Mouse (Mus musculus): ENCODE measurements around the gene Glrx5.

The Glrx5 gene

GRCm38 (mm10) chr12:105003715-105004114 is 28.8 kb upstream of the Glrx5 start:
- in situ Hi-C loops (cut with MboI, MseI): no loop called here

DNA sequence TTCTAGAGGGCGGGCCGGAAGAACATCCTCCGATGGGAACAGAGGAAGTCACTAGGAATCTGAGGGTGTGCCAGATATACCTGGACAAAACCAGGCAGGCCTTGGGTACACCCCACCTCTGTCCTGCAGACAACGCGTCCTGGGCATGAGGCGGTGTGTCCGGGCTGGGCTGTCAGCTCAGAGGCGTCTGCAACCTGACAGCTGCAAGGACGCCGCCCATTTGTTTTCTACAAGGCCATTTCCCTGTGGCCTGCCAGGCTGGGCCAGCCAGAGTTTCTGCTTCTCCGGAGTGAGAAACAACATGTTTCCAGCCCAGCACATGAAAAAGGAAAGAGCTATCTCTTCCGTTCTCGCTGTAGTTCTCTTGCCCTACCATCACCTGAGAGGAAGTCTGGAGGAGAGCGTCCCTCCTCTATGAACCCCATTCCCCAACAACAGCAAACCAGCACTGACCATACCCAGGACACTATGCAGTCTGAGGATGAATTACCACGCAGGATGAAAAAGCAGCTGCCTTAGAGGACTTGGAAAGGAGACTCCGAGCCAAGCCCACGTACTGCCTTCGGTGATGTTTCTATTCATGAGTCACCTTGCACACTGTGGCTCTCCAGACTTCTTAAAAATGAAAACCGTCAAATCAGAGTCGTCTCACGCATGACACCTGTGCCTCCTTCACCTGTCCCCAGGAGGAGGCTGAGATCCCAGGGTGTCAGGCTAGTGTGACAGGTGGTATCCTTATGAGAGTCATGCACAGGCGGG is 27.4 kb upstream of the Glrx5 start:
- in situ Hi-C loops (cut with MboI, MseI): no loop called here

GRCm38 (mm10) chr12:105005715-105005972 is 26.8 kb upstream of the Glrx5 start:
- in situ Hi-C loops (cut with MboI, MseI): no loop called here

DNA sequence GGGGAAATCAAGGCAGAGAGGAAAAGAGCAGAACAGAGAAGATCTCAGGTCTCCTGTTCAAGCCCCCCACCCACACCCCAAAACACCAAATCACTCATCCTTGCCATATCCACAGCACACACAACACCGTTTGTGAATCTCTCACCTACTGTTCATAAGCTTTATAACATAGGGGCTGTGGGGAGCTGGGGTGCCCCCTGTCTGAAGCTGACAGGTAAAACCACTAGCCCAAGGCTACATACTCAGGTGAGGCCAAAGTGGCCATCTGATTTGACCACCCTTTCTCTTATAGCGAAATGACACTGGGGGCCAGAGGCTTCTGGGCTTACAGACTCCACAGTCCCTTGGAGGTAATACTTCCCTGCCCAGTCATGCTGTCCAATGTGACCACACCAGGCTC is 24.3 kb upstream of the Glrx5 start:
- in situ Hi-C loops (cut with MboI, MseI): no loop called here

DNA sequence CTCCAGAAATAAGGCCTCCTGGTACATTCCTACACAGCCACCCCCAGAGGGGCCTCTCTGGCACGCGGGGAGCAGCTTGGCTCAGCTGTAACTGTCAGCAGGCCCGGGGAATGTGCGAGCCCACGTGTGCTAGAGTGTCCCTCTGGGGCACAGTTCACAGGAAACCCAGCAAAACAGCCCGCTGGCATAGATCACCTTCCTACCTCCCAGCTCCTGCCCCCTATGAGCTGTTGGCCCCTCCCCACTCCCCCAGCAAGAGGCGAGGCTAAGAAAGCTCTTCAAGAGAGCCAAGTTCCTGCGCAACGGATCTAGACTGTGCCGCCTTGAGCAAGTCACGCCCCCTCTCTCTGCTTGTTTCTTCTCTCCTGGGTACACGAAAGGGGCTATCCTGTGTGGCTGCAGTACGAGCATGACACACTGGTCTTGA is 23.7 kb upstream of the Glrx5 start:
- in situ Hi-C loops (cut with MboI, MseI): no loop called here

GRCm38 (mm10) chr12:105009370-105010212 is 22.9 kb upstream of the Glrx5 start, which contains the start of gene Syne3:
Gene Syne3 (minus strand): TSS chr12:105009809.
- in situ Hi-C loops (cut with MboI, MseI): loop anchor here (10.0 kb wide), 1 partner anchor 1675 kb away; no protein-coding TSS in a partner anchor

DNA sequence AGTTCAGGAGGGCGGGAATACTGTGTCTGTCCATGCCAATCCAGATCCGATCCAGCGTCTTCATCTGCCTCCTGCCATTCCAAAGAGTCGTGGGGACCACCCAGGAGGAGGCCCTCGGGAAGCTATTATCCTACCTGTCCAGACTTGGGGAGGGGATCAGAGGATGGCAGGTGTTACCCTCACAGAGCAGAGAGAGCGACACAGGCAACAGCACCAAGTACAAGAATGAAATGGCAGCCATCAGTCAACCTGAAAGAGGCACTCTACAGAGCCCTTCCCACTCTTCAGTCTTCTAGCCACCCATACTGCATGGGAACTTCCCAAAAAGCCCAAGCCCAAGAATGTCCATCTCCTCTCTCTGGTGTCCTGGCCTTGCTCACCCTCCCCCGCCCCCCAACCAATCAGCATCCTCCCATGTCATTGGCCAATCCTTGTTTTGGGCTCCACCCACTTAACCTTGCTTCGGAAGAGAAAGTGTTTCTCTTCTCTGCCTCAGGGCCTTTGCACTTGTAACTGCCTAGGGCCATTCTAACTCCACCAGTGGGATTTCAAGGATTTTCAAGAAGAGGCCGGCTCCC is 22.2 kb upstream of the Glrx5 start:
- in situ Hi-C loops (cut with MboI, MseI): loop anchor here (10.0 kb wide), 1 partner anchor 1676 kb away; no protein-coding TSS in a partner anchor

DNA sequence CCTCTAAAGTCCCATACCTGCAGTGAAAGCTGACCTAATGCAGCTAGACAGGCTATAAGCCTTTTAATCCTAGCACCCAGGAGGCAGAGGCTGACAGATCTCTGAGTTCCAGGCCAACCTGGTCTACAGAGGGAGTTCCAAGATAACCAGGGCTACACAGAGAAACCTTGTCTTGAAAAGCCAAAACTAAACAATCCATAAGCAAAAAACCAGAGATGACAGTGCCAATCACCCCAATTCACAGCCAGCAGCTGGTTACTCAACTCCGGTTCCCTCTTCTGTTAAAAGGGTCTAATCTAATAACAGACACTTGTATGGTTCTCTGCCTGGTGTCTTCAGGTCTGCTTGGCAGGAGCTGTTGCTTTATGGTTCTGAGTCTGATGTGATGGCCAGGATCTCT is 20.9 kb upstream of the Glrx5 start:
- in situ Hi-C loops (cut with MboI, MseI): loop anchor here (10.0 kb wide), 1 partner anchor 1677 kb away; no protein-coding TSS in a partner anchor

DNA sequence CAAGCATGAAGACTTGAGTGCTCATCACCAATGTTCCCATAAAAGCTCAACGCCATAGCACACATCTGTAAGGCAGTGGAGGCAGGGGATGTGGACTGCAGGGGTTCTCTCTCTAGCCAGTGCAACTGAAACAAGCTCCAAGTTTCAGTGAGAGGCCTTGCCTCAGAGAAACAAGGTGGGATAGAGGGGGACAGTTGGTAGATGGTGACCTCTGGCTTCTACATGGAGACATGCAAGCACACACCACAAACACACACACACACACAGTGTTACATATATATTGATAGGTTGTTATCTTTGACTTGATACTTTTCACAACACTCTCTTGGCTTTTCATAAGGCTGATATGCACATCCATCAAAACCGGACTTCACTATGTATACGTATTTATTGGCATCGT is 20.2 kb upstream of the Glrx5 start:
- in situ Hi-C loops (cut with MboI, MseI): loop anchor here (10.0 kb wide), 1 partner anchor 1678 kb away; no protein-coding TSS in a partner anchor

DNA sequence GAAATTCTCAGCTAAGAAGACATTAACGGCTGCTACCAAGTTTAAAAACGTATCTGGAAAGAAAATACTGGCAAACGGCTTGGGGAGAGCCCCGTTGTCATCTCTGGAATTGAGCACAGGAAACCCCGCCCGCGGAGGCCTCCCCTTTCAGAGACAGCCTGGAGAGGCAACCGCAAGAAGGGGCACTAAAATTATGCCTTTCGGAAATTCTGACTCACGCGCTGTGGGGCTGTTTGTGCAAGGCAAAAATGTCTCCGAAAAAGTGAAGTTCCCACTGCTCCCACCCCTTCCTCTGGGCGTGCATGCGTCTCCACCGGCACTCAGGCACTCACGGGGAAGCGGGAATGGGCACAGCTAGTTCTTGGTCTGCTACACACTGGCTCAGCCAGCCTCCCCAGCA is 19.4 kb upstream of the Glrx5 start:
- in situ Hi-C loops (cut with MboI, MseI): loop anchor here (10.0 kb wide), 1 partner anchor 1678 kb away; no protein-coding TSS in a partner anchor

DNA sequence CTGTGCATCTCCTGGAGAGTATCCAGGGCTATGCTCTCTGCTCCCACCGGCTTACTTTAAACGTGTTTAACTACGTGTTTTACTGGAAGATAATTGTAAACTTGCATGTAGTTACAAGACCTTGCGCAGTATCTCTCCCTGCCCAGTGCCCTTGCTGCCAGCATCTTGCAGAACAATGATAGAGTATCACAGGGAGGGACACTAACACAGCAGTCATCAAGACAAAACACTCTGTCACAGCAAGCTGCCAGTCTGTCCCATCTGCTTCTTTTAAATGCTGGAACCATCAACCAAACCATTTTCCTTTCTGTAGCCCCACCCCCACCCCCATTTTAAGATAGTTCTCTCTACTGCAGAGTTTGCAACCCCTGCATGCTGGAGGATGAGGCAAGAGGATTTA is 16.3 kb upstream of the Glrx5 start:
- in situ Hi-C loops (cut with MboI, MseI): loop anchor here (10.0 kb wide), 1 partner anchor 1681 kb away; no protein-coding TSS in a partner anchor

DNA sequence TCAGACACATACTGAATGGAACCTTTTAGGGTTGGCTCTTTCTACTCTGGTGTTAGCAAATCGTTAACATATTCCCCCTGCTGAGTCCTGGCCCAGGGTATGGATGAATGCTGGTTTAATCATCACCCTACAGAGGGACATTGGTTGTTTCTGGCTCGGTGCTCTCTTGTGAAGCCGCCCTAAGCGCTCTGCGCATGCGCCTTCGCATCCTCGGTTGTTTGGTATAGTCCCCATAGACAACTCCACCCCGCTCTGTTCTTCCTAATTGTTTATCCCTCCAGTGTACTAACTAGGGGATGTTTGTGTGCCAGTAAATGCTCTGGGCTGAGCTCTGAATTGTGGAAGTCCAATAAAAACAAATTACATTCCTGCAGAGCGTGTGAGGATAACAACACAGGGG is 15.8 kb upstream of the Glrx5 start:
- in situ Hi-C loops (cut with MboI, MseI): loop anchor here (10.0 kb wide), 1 partner anchor 1682 kb away; no protein-coding TSS in a partner anchor

DNA sequence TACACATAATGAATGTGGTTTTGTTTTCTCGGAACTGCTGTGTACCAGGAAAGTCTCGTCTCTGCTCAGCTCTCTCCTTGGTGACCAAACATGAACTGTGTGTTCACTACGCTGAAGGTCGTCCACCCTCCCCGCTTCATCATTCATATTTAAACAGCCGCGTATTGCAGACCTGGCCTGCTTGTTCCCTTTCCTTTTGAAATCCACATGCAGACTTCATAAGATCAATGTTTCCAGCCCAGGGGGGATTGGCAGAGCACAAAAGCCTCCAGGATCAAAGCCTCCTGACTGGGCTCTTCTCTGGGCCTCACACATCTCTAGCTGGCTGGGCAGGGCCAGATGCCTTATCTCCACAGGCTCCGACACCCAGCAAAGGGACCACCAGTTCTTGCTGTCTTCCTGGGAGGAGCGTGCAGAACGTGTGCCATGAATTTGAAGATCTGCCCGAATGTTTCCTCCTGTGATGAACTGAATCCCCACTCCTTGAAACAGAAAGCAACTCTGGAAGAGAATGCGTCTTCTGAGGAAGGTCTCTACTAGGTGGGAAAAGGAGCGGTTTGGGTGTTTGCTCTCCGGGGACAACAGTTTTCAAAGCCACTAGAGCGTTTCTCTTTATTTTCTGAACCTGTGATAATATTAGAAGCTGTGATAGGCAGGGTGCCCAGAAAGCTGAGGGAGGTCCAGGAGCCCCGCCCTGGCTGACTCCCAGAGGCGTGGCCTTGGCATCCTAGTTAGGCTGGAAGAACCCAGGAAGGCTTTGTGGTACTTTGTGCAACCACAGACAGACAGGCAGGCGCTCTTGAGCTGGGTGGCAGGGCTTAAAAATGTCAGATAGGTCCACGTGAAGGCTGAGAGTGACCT is 12.9 kb upstream of the Glrx5 start:
- in situ Hi-C loops (cut with MboI, MseI): loop anchor here (5.0 to 10.0 kb wide), 2 partner anchors 37 to 1685 kb away; no protein-coding TSS in a partner anchor

DNA sequence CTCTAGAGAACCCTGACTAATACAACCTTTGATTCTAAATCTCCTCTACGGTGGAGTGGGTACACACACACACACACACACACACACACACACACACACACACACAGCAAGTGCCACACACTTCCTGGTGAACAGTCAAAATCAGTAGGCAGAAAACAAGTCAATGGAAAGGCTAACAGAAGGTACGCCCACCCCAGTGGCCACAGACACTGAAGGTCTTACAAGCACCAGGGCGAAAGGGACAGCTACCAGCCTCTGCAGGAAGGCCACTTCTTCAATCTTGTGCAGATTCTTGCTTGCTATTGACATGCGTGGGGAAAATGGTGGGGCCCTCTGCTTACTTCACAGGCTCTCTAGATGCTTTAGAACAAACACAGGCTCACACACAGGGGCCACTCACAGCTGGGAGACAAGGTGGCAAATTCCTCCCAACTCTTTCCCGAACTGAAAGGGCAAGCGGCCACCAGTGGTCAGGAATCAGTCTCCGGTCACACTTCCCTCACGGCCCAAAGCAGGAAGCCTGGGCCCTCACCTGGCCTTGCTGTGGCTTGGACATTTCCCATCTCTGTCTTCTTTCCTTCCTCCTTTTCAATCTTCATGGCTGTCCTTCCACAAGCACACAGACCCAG is 10.9 kb upstream of the Glrx5 start:
- in situ Hi-C loops (cut with MboI, MseI): loop anchor here (5.0 kb wide), 1 partner anchor 39 kb away; no protein-coding TSS in a partner anchor

- in situ Hi-C loops (cut with MboI, MseI): loop anchor here (5.0 kb wide), 1 partner anchor 40 kb away; no protein-coding TSS in a partner anchor
Observed at GRCm38 (mm10) chr12:105022141-105022540, 10.3 kb upstream of the Glrx5 start.

DNA sequence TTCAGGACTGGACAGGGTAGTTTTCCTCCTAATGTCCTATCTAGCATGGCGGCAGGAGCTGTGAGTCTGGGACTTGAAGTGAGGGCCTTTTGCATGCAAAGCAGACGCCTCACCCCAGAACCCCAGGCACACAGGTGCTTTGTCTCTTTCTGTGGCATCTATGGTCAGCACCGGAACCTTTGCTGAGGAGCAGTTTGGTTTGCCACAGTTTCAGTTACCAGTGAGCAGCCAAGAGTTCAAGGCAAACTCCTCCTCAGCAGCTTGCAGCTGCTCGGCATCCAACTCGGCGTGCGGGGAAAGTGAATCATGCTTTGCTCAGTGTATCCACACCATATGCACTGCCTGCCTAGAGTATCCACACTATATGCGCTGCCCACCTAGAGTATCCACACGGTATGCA is 9.7 kb upstream of the Glrx5 start:
- in situ Hi-C loops (cut with MboI, MseI): loop anchor here (5.0 kb wide), 1 partner anchor 40 kb away; no protein-coding TSS in a partner anchor

GRCm38 (mm10) chr12:105025271-105025946 is 7.1 kb upstream of the Glrx5 start:
- in situ Hi-C loops (cut with MboI, MseI): loop anchor here (5.0 kb wide), 1 partner anchor 73 kb away; no protein-coding TSS in a partner anchor

DNA sequence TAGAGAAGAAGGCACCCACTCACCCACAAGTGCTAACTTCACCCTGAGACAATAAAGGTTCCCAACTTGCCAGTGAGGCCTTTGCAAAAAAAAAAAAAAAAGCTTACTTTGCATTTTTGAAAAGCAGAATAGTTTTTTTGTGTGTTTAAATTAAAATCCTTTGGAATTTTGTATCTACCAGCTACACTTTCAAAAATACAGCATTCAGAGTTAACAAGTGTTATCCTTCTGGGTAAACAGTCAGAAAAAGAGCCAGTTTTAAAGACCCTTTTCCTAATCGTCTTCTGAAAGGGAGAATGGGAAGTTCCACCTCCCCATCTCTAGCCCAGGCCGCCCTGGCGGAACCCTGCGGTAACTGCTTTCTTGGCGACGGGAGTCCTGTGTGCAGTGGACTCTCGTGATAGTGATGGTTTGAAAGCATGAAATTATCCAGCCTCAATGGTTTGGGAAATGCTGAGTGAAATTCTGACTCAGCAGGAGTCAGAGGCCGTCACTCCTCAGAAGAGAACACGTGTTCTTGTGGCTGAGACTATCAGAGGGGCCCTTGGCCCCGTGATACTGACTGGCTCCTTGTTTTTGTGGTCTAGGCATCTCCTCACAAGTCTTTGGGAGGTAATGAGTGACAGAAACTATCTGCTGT is 6.4 kb upstream of the Glrx5 start:
- in situ Hi-C loops (cut with MboI, MseI): loop anchor here (5.0 kb wide), 1 partner anchor 74 kb away; no protein-coding TSS in a partner anchor

DNA sequence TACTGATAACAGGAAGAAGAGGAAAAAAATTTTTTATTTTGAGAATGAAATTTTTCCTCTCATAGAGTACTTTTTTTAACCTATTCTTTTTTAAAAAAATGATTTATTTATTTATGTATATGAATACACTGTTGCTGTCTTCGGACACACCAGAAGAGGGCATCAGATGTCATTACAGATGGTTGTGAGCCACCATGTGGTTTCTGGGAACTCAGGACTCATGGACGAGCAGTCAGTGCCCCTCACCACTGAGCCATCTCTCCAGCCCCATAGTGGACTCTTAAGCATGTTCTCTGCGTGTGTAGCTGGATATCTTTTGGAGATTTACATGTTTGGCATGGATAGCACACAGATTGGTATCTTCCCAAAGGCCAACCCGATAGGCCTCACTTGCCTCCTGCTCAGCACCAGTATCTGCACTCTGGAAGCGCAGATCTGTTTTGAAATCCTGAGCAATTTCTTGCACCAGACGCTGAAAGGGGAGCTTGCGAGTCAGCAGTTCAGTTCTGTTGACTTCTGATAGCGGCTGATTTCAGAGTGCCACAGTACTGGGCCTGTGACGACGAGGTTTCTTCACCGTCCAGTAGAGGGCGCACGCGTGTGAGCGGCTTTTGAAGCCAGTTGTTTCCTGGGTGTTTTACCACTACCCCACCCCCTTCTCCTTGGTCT is 5.0 kb upstream of the Glrx5 start:
- in situ Hi-C loops (cut with MboI, MseI): loop anchor here (5.0 kb wide), 1 partner anchor 75 kb away; no protein-coding TSS in a partner anchor

Measured in T-helper 2 cell (primary cell).